8 mouse cellular contexts compared by ENCODE assay signal in the genomic region with DNA sequence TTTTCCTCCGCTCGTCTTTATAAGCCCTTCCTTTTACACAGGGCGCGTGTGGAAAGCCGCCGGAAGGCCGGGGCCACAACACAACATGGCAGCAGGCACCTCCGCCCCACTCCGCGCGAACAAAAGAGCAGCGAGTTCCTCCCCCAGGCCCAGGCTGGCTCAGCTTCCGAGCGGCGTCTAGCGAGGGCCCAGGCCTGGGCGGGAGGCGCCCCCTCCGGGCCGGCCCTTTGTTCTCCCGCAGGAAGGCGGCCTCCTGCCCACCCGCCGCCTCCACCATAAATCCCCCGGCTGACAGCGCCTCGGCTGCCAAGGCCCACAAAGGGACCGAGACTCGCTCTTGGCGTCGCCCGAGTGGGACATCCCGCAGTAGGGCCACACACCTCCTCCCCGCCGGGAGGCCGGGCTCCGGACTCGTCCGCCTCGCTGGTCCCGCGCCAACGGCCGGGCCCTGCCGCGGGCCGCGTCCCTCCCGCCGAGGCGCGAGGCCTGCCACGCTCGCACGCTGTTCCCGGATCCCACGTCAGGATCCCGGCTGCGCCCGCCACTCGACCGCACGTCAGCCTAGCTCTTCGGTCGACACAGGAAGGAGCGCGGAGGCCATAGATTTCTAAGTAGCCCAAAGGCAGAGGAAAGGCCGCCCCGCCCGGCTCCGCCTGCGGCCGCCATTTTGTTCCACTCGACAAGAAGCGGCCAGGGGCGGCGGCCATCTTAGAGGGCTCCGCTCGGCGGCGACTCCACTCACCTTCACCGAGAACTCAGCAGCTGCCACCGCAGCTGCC. TPM values are rescaled to one million over a fixed set of nuclear protein-coding genes. Genes with fewer than 3 reads are reported as not detected.
DNase-seq lines count a peak whose midpoint lies in the region; ATAC-seq lines count a peak whose summit lies in the region.

No protein-coding gene starts in this region.

- H3K4me3 ChIP-seq in forebrain, embryonic 11.5 days (ENCODE audit: low read depth, low read length): peak overlapping the region; percentile 99
- H3K4me3 ChIP-seq in heart, embryonic 15.5 days: peak overlapping the region; percentile 76
- H3K4me3 ChIP-seq in liver, embryonic 13.5 days (replicated peaks): peak overlapping the region; percentile 100
- peak overlapping the region; percentile 94 for H3K4me3 ChIP-seq in stomach, embryonic 14.5 days (ENCODE audit: low read depth, low read length)

- H3K4me1 ChIP-seq in forebrain, embryonic 11.5 days (replicated peaks; ENCODE audit: control insufficient read depth, insufficient read depth, low read length): peaks cover 6% of the 10 kb centered on the region
- H3K4me1 ChIP-seq in heart, embryonic 15.5 days (replicated peaks): peaks cover 35% of the 10 kb centered on the region
- H3K4me1 ChIP-seq in liver, embryonic 13.5 days (replicated peaks): peaks cover 41% of the 10 kb centered on the region
- H3K4me1 ChIP-seq in stomach, embryonic 14.5 days (ENCODE audit: control insufficient read depth, insufficient read depth, low read length): peaks cover 6% of the 10 kb centered on the region; the same call in 1 of the 2 replicates

- no peaks in the 10 kb centered on the region for H3K9me3 ChIP-seq in forebrain, embryonic 11.5 days (ENCODE audit: control insufficient read depth, low read length)
- no peaks in the 10 kb centered on the region for H3K9me3 ChIP-seq in heart, embryonic 15.5 days (replicated peaks)
- no peaks in the 10 kb centered on the region for H3K9me3 ChIP-seq in liver, embryonic 13.5 days (replicated peaks)
- H3K9me3 ChIP-seq in stomach, embryonic 14.5 days (ENCODE audit: control insufficient read depth, low read depth, low read length): no peaks in the 10 kb centered on the region

- H3K27ac ChIP-seq in forebrain, embryonic 11.5 days (ENCODE audit: low read depth, low read length): peak overlapping the region; percentile 99
- peak overlapping the region; percentile 97 for H3K27ac ChIP-seq in heart, embryonic 15.5 days
- peak overlapping the region; percentile 98 for H3K27ac ChIP-seq in liver, embryonic 13.5 days
- H3K27ac ChIP-seq in stomach, embryonic 14.5 days (ENCODE audit: low read length): peak overlapping the region; percentile 100

- WGBS in forebrain, embryonic 11.5 days: under 1% methylated on average over 71 of the region's 83 CpGs
- under 1% methylated on average over 83 of the region's 83 CpGs for WGBS in heart, embryonic 15.5 days
- WGBS in liver, embryonic 13.5 days (ENCODE audit: insufficient replicate concordance): under 1% methylated on average over 82 of the region's 83 CpGs
- under 1% methylated on average over 82 of the region's 83 CpGs for WGBS in stomach, embryonic 14.5 days

- peak overlapping the region; percentile 69 for H3K4me2 ChIP-seq in forebrain, embryonic 11.5 days (ENCODE audit: low read depth, low read length, severe bottlenecking)
- peak overlapping the region; percentile 77 for H3K4me2 ChIP-seq in heart, embryonic 15.5 days
- H3K4me2 ChIP-seq in liver, embryonic 13.5 days: peak overlapping the region; percentile 94
- peak overlapping the region; percentile 83 for H3K4me2 ChIP-seq in stomach, embryonic 14.5 days (replicated peaks; ENCODE audit: low read depth, low read length)

- peaks cover 23% of the 10 kb centered on the region for H3K36me3 ChIP-seq in forebrain, embryonic 11.5 days (ENCODE audit: control insufficient read depth, insufficient read depth, low read length)
- H3K36me3 ChIP-seq in heart, embryonic 15.5 days: peaks cover 42% of the 10 kb centered on the region
- peaks cover 44% of the 10 kb centered on the region for H3K36me3 ChIP-seq in liver, embryonic 13.5 days
- peaks cover 41% of the 10 kb centered on the region for H3K36me3 ChIP-seq in stomach, embryonic 14.5 days (ENCODE audit: control insufficient read depth, insufficient read depth, low read length)

- peak; percentile 42 for ATAC-seq in CD4-positive, CD25-positive, alpha-beta regulatory T cell, adult 4 months
- ATAC-seq in forebrain, embryonic 11.5 days (replicated peaks; ENCODE audit: low FRiP score): peak; percentile 75
- peak; percentile 63 for ATAC-seq in heart, embryonic 15.5 days (replicated peaks; ENCODE audit: insufficient number of reproducible peaks, insufficient read depth, low FRiP score, low read depth)
- peak; percentile 68 for ATAC-seq in liver, embryonic 13.5 days (ENCODE audit: low read depth)
- peak; percentile 73 for ATAC-seq in stomach, embryonic 14.5 days (ENCODE audit: insufficient number of reproducible peaks, insufficient read depth, low FRiP score, low read depth)

- peak overlapping the region; percentile 100 for H3K9ac ChIP-seq in forebrain, embryonic 11.5 days (ENCODE audit: low read length)
- peak overlapping the region; percentile 99 for H3K9ac ChIP-seq in heart, embryonic 15.5 days
- H3K9ac ChIP-seq in liver, embryonic 13.5 days: peak overlapping the region; percentile 100
- H3K9ac ChIP-seq in stomach, embryonic 14.5 days (replicated peaks; ENCODE audit: low read depth, low read length): peak overlapping the region; percentile 98

- H3K27me3 ChIP-seq in forebrain, embryonic 11.5 days (ENCODE audit: control insufficient read depth, insufficient read depth, low read length): no peaks in the 10 kb centered on the region
- no peaks in the 10 kb centered on the region for H3K27me3 ChIP-seq in heart, embryonic 15.5 days
- H3K27me3 ChIP-seq in liver, embryonic 13.5 days: no peaks in the 10 kb centered on the region
- H3K27me3 ChIP-seq in stomach, embryonic 14.5 days (ENCODE audit: control insufficient read depth, insufficient read depth, low read length): no peaks in the 10 kb centered on the region

- peak; percentile 74 for DNase-seq in c-Kit-positive CD71-negative TER-119-negative erythroid progenitor cells, embryonic 14.5 days (ENCODE audit: low read depth)
- DNase-seq in forebrain, embryonic 11.5 days (ENCODE audit: low spot score): peak; percentile 93
- DNase-seq in kidney, postnatal 25 days: peak; percentile 88 to 93
- DNase-seq in liver, embryonic 13.5 days: peak; percentile 70
- peak; percentile 85 to 89 for DNase-seq in natural killer cell, adult 2 months (ENCODE audit: low spot score in 2 of 2)

RNA-seq across cellular contexts. Expression of gene Eif4g2, which starts 0.6 kb away (rescaled TPM):
- polyA plus RNA-seq in CD4-positive, CD25-positive, alpha-beta regulatory T cell, adult 4 months (2017; shearing (Covaris generic)): 100 to 1,000 TPM; 830 to 908 TPM
- 1,722 and 1,856 TPM in 2 replicates for polyA plus RNA-seq in forebrain, embryonic 11.5 days (2014; fragmentation: Nextera tagmentation; extraction: Ambion mirVana)
- 528 and 555 TPM in 2 replicates for polyA plus RNA-seq in heart, embryonic 15.5 days (2015; fragmentation: Nextera tagmentation; extraction: Ambion mirVana)
- polyA plus RNA-seq in liver, embryonic 13.5 days (2015; fragmentation: Nextera tagmentation; extraction: Ambion mirVana): 429 and 601 TPM in 2 replicates
- polyA plus RNA-seq in stomach, embryonic 14.5 days (2014; fragmentation: Nextera tagmentation; extraction: Ambion mirVana): 843 and 869 TPM in 2 replicates

RNA-seq across cellular contexts. Expression of gene Ctr9, which starts 53.5 kb away (rescaled TPM):
- polyA plus RNA-seq in CD4-positive, CD25-positive, alpha-beta regulatory T cell, adult 4 months (2017; shearing (Covaris generic)): 10 to 100 TPM; 39.0 to 49.5 TPM
- polyA plus RNA-seq in forebrain, embryonic 11.5 days (2014; fragmentation: Nextera tagmentation; extraction: Ambion mirVana): 78.9 and 85.3 TPM in 2 replicates
- 38.9 and 45.1 TPM in 2 replicates for polyA plus RNA-seq in heart, embryonic 15.5 days (2015; fragmentation: Nextera tagmentation; extraction: Ambion mirVana)
- 29.3 and 35.6 TPM in 2 replicates for polyA plus RNA-seq in liver, embryonic 13.5 days (2015; fragmentation: Nextera tagmentation; extraction: Ambion mirVana)
- 60.2 and 63.3 TPM in 2 replicates for polyA plus RNA-seq in stomach, embryonic 14.5 days (2014; fragmentation: Nextera tagmentation; extraction: Ambion mirVana)

Comparison
In these comparisons a context has a peak if more than half of its experiments do, and no peak if none do; other contexts are left out.
1. Peak in every context shown above with its lines: DNase-seq, ATAC-seq, H3K4me3 ChIP-seq and H3K27ac ChIP-seq.